Comparison of ENCODE assay signal across 8 mouse cellular contexts in the genomic region with DNA sequence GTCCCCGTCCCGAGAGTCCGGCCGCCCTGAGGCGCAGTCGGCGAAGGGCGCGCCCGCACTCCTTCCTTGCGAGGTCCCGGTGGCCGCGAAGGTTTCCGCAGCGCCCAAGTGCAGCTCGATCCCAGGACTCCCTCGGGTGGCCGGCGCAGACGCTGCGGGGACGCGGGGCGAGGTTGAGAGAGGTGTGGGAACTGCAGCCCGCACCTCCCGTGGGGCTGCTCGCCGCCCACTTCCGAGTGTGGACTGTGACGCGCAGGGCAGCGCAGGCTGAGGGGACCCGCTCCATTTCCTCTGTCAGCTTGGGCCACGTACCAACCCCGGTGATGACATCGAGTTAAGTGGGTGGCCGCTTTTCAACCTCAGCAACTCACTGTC. TPM values are rescaled to one million over a fixed set of nuclear protein-coding genes. Genes with fewer than 3 reads are reported as not detected.
DNase-seq lines count a peak whose midpoint lies in the region; ATAC-seq and TF ChIP-seq lines count a peak whose summit lies in the region.

No protein-coding gene starts in this region.

- H3K27me3 ChIP-seq in neural tube, embryonic 11.5 days (ENCODE audit: control insufficient read depth, insufficient read depth, low read length), result peaks cover 31% of the 10 kb centered on the region
- peaks cover 20% of the 10 kb centered on the region for H3K27me3 ChIP-seq in hindbrain, embryonic 16.5 days (replicated peaks; ENCODE audit: control insufficient read depth, insufficient read depth, low read length)
- H3K27me3 ChIP-seq in limb, embryonic 10.5 days (ENCODE audit: low read depth, poor library complexity, severe bottlenecking), result peaks cover 41% of the 10 kb centered on the region
- H3K27me3 ChIP-seq in midbrain, embryonic 12.5 days, result peaks cover 59% of the 10 kb centered on the region
- peaks cover 20% of the 10 kb centered on the region; the same call in 1 of the 2 replicates for H3K27me3 ChIP-seq in stomach, embryonic 16.5 days (ENCODE audit: control insufficient read depth, insufficient read depth, low read length)

- H3K4me3 ChIP-seq in neural tube, embryonic 11.5 days (ENCODE audit: low read depth, low read length), result peak overlapping the region; percentile 56
- H3K4me3 ChIP-seq in hindbrain, embryonic 16.5 days (ENCODE audit: low read length), result peak overlapping the region; percentile 84
- peak overlapping the region; percentile 72 for H3K4me3 ChIP-seq in limb, embryonic 10.5 days
- H3K4me3 ChIP-seq in midbrain, embryonic 12.5 days, result peak overlapping the region; percentile 53
- H3K4me3 ChIP-seq in stomach, embryonic 16.5 days (replicated peaks; ENCODE audit: low read length), result peak overlapping the region; percentile 80

- no peak for TF ChIP-seq CTCF in brain, embryonic 14.5 days (IDR thresholded peaks at IDR 0.05; ENCODE audit: borderline replicate concordance, extremely low read depth, insufficient read depth, insufficient read length)

- H3K4me1 ChIP-seq in neural tube, embryonic 11.5 days (ENCODE audit: control insufficient read depth, insufficient read depth, low read length), result no peaks in the 10 kb centered on the region
- H3K4me1 ChIP-seq in hindbrain, embryonic 16.5 days (ENCODE audit: control insufficient read depth, insufficient read depth, low read depth, low read length), result peaks cover 13% of the 10 kb centered on the region
- H3K4me1 ChIP-seq in limb, embryonic 10.5 days, result peaks cover 14% of the 10 kb centered on the region
- peaks cover 13% of the 10 kb centered on the region for H3K4me1 ChIP-seq in midbrain, embryonic 12.5 days
- peaks cover 3% of the 10 kb centered on the region; the same call in 1 of the 2 replicates for H3K4me1 ChIP-seq in stomach, embryonic 16.5 days (ENCODE audit: control insufficient read depth, insufficient read depth, low read length)

- H3K4me2 ChIP-seq in neural tube, embryonic 11.5 days (ENCODE audit: low read depth), result peak overlapping the region; percentile 87
- peak overlapping the region; percentile 97 for H3K4me2 ChIP-seq in hindbrain, embryonic 16.5 days (ENCODE audit: low read length)
- peak overlapping the region; percentile 82 for H3K4me2 ChIP-seq in midbrain, embryonic 12.5 days (replicated peaks)
- peak overlapping the region; percentile 96 for H3K4me2 ChIP-seq in stomach, embryonic 16.5 days (ENCODE audit: low read depth, low read length)

- H3K36me3 ChIP-seq in neural tube, embryonic 11.5 days (ENCODE audit: control insufficient read depth, insufficient read depth, low read length), result no peaks in the 10 kb centered on the region
- H3K36me3 ChIP-seq in hindbrain, embryonic 16.5 days (ENCODE audit: control insufficient read depth, insufficient read depth, low read length), result no peaks in the 10 kb centered on the region
- H3K36me3 ChIP-seq in limb, embryonic 10.5 days, result no peaks in the 10 kb centered on the region
- H3K36me3 ChIP-seq in midbrain, embryonic 12.5 days, result no peaks in the 10 kb centered on the region
- no peaks in the 10 kb centered on the region for H3K36me3 ChIP-seq in stomach, embryonic 16.5 days (ENCODE audit: control insufficient read depth, insufficient read depth, low read length)

- no peak for TF ChIP-seq POLR2A in brain, embryonic 14.5 days (IDR thresholded peaks at IDR 0.05; ENCODE audit: borderline replicate concordance, extremely low read depth, insufficient read depth, insufficient read length, poor library complexity, severe bottlenecking)

- H3K9ac ChIP-seq in neural tube, embryonic 11.5 days (ENCODE audit: low read length), result peak overlapping the region; percentile 58
- H3K9ac ChIP-seq in hindbrain, embryonic 16.5 days (ENCODE audit: low read depth, low read length), result peak overlapping the region; percentile 91
- H3K9ac ChIP-seq in midbrain, embryonic 12.5 days (replicated peaks), result peak overlapping the region; percentile 50
- H3K9ac ChIP-seq in stomach, embryonic 16.5 days (ENCODE audit: low read length), result peak overlapping the region; percentile 86

- H3K27ac ChIP-seq in neural tube, embryonic 11.5 days (ENCODE audit: low read depth, low read length), result no peak overlapping the region
- peak overlapping the region; percentile 85 for H3K27ac ChIP-seq in hindbrain, embryonic 16.5 days (ENCODE audit: low read depth, low read length)
- peak overlapping the region; percentile 82 for H3K27ac ChIP-seq in limb, embryonic 10.5 days
- H3K27ac ChIP-seq in midbrain, embryonic 12.5 days (replicated peaks), result no peak overlapping the region
- peak overlapping the region; percentile 64; the same call in 1 of the 2 replicates for H3K27ac ChIP-seq in stomach, embryonic 16.5 days (ENCODE audit: low read length)

- 0 out of 2 replicates have a peak, but pooled peaks cover 2% of the 10 kb centered on the region for H3K9me3 ChIP-seq in neural tube, embryonic 11.5 days (ENCODE audit: control insufficient read depth, low read length)
- no peaks in the 10 kb centered on the region for H3K9me3 ChIP-seq in hindbrain, embryonic 16.5 days (ENCODE audit: control insufficient read depth, low read length)
- H3K9me3 ChIP-seq in limb, embryonic 10.5 days (replicated peaks), result no peaks in the 10 kb centered on the region
- 0 out of 2 replicates have a peak, but pooled peaks cover 4% of the 10 kb centered on the region for H3K9me3 ChIP-seq in midbrain, embryonic 12.5 days
- no peaks in the 10 kb centered on the region for H3K9me3 ChIP-seq in stomach, embryonic 16.5 days (replicated peaks; ENCODE audit: control insufficient read depth, low read length)

- 0% methylated on average over 37 of the region's 38 CpGs for WGBS in neural tube, embryonic 11.5 days
- under 1% methylated on average over 26 of the region's 38 CpGs for WGBS in hindbrain, embryonic 16.5 days
- under 1% methylated on average over 38 of the region's 38 CpGs for WGBS in limb, embryonic 10.5 days
- WGBS in midbrain, embryonic 12.5 days, result under 1% methylated on average over 38 of the region's 38 CpGs
- WGBS in stomach, embryonic 16.5 days, result under 1% methylated on average over 38 of the region's 38 CpGs

- no peak for ATAC-seq in neural tube, embryonic 11.5 days (ENCODE audit: insufficient read depth, low FRiP score, low TSS enrichment)
- peak; percentile 74 for ATAC-seq in hindbrain, embryonic 16.5 days
- ATAC-seq in midbrain, embryonic 12.5 days (ENCODE audit: low FRiP score, low read depth), result 0 out of 2 replicates have a peak, but pooled peaks have one; percentile 34
- peak; percentile 61 for ATAC-seq in stomach, embryonic 16.5 days (ENCODE audit: insufficient read depth, low FRiP score)

- DNase-seq in neural tube, embryonic 11.5 days (ENCODE audit: low spot score), result peak; percentile 44
- DNase-seq in neural tube, embryonic 10.5 days (ENCODE audit: extremely low spot score, low spot score), result no peak
- peak; percentile 38 for DNase-seq in brain, embryonic 14.5 days (ENCODE audit: low read depth)
- DNase-seq in gastrocnemius, postnatal 14 days, result peak; percentile 70
- DNase-seq in limb, embryonic 10.5 days (ENCODE audit: low spot score), result peak; percentile 55

- intact Hi-C loops in gastrocnemius, postnatal 14 days (cut with DNase I; ENCODE audit: low total_unique reads), result no loop called here

RNA-seq across cellular contexts. Expression of a gene that starts 0.4 kb away (rescaled TPM):
- polyA plus RNA-seq in neural tube, embryonic 11.5 days (2014; fragmentation: Nextera tagmentation; extraction: Ambion mirVana), result 0.94 and 1.2 TPM in 2 replicates
- 1.6 and 2.1 TPM in 2 replicates for polyA plus RNA-seq in brain, embryonic 14.5 days (2012; rRNA removed)
- 1 to 10 TPM; 1.8 to 2.1 TPM for total RNA-seq in gastrocnemius, postnatal 14 days (2021)
- polyA plus RNA-seq in hindbrain, embryonic 16.5 days (2015; fragmentation: Nextera tagmentation; extraction: Ambion mirVana), result 2.0 and 2.6 TPM in 2 replicates
- polyA plus RNA-seq in limb, embryonic 10.5 days (2016; fragmentation: Nextera tagmentation; extraction: Ambion mirVana), result 1.3 and 1.5 TPM in 2 replicates
- polyA plus RNA-seq in midbrain, embryonic 12.5 days (2016; fragmentation: Nextera tagmentation; extraction: Ambion mirVana), result 1.6 and 2.3 TPM in 2 replicates
- 1.5 TPM in 2 replicates for polyA plus RNA-seq in stomach, embryonic 16.5 days (2015; fragmentation: Nextera tagmentation; extraction: Ambion mirVana)

RNA-seq across cellular contexts. Expression of a gene that starts 41.6 kb away (rescaled TPM):
- polyA plus RNA-seq in neural tube, embryonic 11.5 days (2014; fragmentation: Nextera tagmentation; extraction: Ambion mirVana), result 147 and 155 TPM in 2 replicates
- polyA plus RNA-seq in brain, embryonic 14.5 days (2012; rRNA removed), result 160 and 167 TPM in 2 replicates
- 10 to 100 TPM; 64.3 to 67.1 TPM for total RNA-seq in gastrocnemius, postnatal 14 days (2021)
- polyA plus RNA-seq in hindbrain, embryonic 16.5 days (2015; fragmentation: Nextera tagmentation; extraction: Ambion mirVana), result 210 and 220 TPM in 2 replicates
- polyA plus RNA-seq in limb, embryonic 10.5 days (2016; fragmentation: Nextera tagmentation; extraction: Ambion mirVana), result 134 and 141 TPM in 2 replicates
- 146 and 154 TPM in 2 replicates for polyA plus RNA-seq in midbrain, embryonic 12.5 days (2016; fragmentation: Nextera tagmentation; extraction: Ambion mirVana)
- 109 and 115 TPM in 2 replicates for polyA plus RNA-seq in stomach, embryonic 16.5 days (2015; fragmentation: Nextera tagmentation; extraction: Ambion mirVana)

Comparison
In these comparisons a context has a peak if more than half of its experiments do, and no peak if none do; other contexts are left out.
1. H3K27ac ChIP-seq: peak in hindbrain, embryonic 16.5 days (single experiment), limb, embryonic 10.5 days (single experiment) and stomach, embryonic 16.5 days (single experiment); none in neural tube, embryonic 11.5 days (single experiment) and midbrain, embryonic 12.5 days (single experiment).
2. Peak in every context shown above with its lines, with median percentiles within 50 percentile points of each other: H3K4me2 ChIP-seq, H3K4me3 ChIP-seq and H3K9ac ChIP-seq.